Mouse (Mus musculus): Measurements from ENCODE around the gene Sec14l3. TPM values are rescaled to one million over a fixed set of nuclear protein-coding genes. Genes with fewer than 3 reads are reported as not detected.

The Sec14l3 gene
- total and polyA plus RNA-seq, 3 experiments = not detected

GRCm38 (mm10) chr11:4031961-4032360, 32.7 kb upstream of the Sec14l3 start:
- Histone ChIP-seq H3K27ac (ENCODE audit: control insufficient read depth, low read depth, low read length) (no peak overlapping the region), H3K27me3 (ENCODE audit: control insufficient read depth in 1 of 2, insufficient read depth in 2 of 2, low read length in 2 of 2) (no peaks in the 10 kb centered on the region), H3K4me1 (ENCODE audit: control insufficient read depth in 1 of 2, insufficient read depth in 2 of 2, low read length in 2 of 2) (peaks cover 0 to 12% of the 10 kb centered on the region in 2 experiments; a peak in 2 of 4 replicates), H3K79me2 (ENCODE audit: control insufficient read depth, insufficient read depth, low read length, poor library complexity) (no peaks in the 10 kb centered on the region), H3K4me3 (ENCODE audit: control insufficient read depth in 1 of 2, insufficient read depth in 1 of 2, low read depth in 2 of 2, low read length in 2 of 2) (no peak overlapping the region), H3K9me3 (replicated peaks; ENCODE audit: insufficient read depth, low read length) (no peaks in the 10 kb centered on the region), H3K36me3 (ENCODE audit: control insufficient read depth in 1 of 2, insufficient read depth in 2 of 2, low read length in 2 of 2) (peaks cover 0 to 7% of the 10 kb centered on the region in 2 experiments; a peak in 2 of 4 replicates), H3K9ac (ENCODE audit: control insufficient read depth, low read depth, low read length, poor library complexity, severe bottlenecking) (no peak overlapping the region)
- DNase-seq (ENCODE audit: low read depth, low spot score) = no peak
- TF ChIP-seq POLR2AphosphoS2 (IDR thresholded peaks at IDR 0.05; ENCODE audit: low read length) (no peak), GATA1 (IDR thresholded peaks at IDR 0.05; ENCODE audit: low read depth, low read length) (no peak), MAFK (IDR thresholded peaks at IDR 0.05; ENCODE audit: borderline replicate concordance, low read depth, low read length) (no peak)

- TF ChIP-seq USF1 (IDR thresholded peaks at IDR 0.05; ENCODE audit: low read depth, low read length) = no peak
- no peak overlapping the region for H3K4me3 ChIP-seq (ENCODE audit: control insufficient read depth in 1 of 2, insufficient read depth in 1 of 2, low read depth in 2 of 2, low read length in 2 of 2)
- peaks cover 0 to 12% of the 10 kb centered on the region in 2 experiments; a peak in 2 of 4 replicates for H3K4me1 ChIP-seq (ENCODE audit: control insufficient read depth in 1 of 2, insufficient read depth in 2 of 2, low read length in 2 of 2)
- H3K9me3 ChIP-seq (replicated peaks; ENCODE audit: insufficient read depth, low read length) = no peaks in the 10 kb centered on the region
- no peak overlapping the region for H3K9ac ChIP-seq (ENCODE audit: control insufficient read depth, low read depth, low read length, poor library complexity, severe bottlenecking)
- peaks cover 0 to 7% of the 10 kb centered on the region in 2 experiments; a peak in 2 of 4 replicates for H3K36me3 ChIP-seq (ENCODE audit: control insufficient read depth in 1 of 2, insufficient read depth in 2 of 2, low read length in 2 of 2)
- peaks cover 0 to 2% of the 10 kb centered on the region in 2 experiments; a peak in 3 of 4 replicates for H3K27me3 ChIP-seq (ENCODE audit: control insufficient read depth in 1 of 2, insufficient read depth in 2 of 2, low read length in 2 of 2)
- no peaks in the 10 kb centered on the region for H3K79me2 ChIP-seq (ENCODE audit: control insufficient read depth, insufficient read depth, low read length, poor library complexity)
- no peak overlapping the region for H3K27ac ChIP-seq (ENCODE audit: control insufficient read depth, low read depth, low read length)
- DNase-seq (ENCODE audit: low read depth, low spot score) = no peak
Measured at GRCm38 (mm10) chr11:4033471-4033870, 31.2 kb upstream of the Sec14l3 start.

GRCm38 (mm10) chr11:4034169-4034568, 30.5 kb upstream of the Sec14l3 start:
- Histone ChIP-seq H3K4me1 (ENCODE audit: control insufficient read depth in 1 of 2, insufficient read depth in 2 of 2, low read length in 2 of 2) (peaks cover 0 to 12% of the 10 kb centered on the region in 2 experiments; a peak in 2 of 4 replicates), H3K9me3 (replicated peaks; ENCODE audit: insufficient read depth, low read length) (no peaks in the 10 kb centered on the region), H3K4me3 (ENCODE audit: control insufficient read depth in 1 of 2, insufficient read depth in 1 of 2, low read depth in 2 of 2, low read length in 2 of 2) (no peak overlapping the region), H3K9ac (ENCODE audit: control insufficient read depth, low read depth, low read length, poor library complexity, severe bottlenecking) (no peak overlapping the region), H3K27me3 (ENCODE audit: control insufficient read depth in 1 of 2, insufficient read depth in 2 of 2, low read length in 2 of 2) (peaks cover 0 to 2% of the 10 kb centered on the region in 2 experiments; a peak in 3 of 4 replicates), H3K36me3 (ENCODE audit: control insufficient read depth in 1 of 2, insufficient read depth in 2 of 2, low read length in 2 of 2) (peaks cover 0 to 7% of the 10 kb centered on the region in 2 experiments; a peak in 2 of 4 replicates), H3K79me2 (ENCODE audit: control insufficient read depth, insufficient read depth, low read length, poor library complexity) (no peaks in the 10 kb centered on the region), H3K27ac (ENCODE audit: control insufficient read depth, low read depth, low read length) (no peak overlapping the region)
- DNase-seq (ENCODE audit: low read depth, low spot score) = peak; percentile 63
- TF ChIP-seq GATA1 (IDR thresholded peaks at IDR 0.05; ENCODE audit: low read depth, low read length) (peak; percentile 86), EP300 (IDR thresholded peaks at IDR 0.05; ENCODE audit: low read depth in 1 of 2, low read length in 2 of 2) (peak in 1 of 2 experiments; percentile 67; a peak in 2 of 4 replicates), CTCF (IDR thresholded peaks at IDR 0.05 in 2 of 3, conservative IDR thresholded peaks at IDR 0.05 in 1 of 3; ENCODE audit: control insufficient read depth in 1 of 3, insufficient read depth in 1 of 3, low read depth in 2 of 3, low read length in 3 of 3, poor library complexity in 1 of 3, severe bottlenecking in 1 of 3) (no peak), MEF2A (IDR thresholded peaks at IDR 0.05; ENCODE audit: extremely low read depth, insufficient replicate concordance, low read depth, low read length, poor library complexity, severe bottlenecking) (no peak), NELFE (IDR thresholded peaks at IDR 0.05; ENCODE audit: low read depth, low read length) (no peak)
